Mouse (Mus musculus) heart, postnatal 0 days (tissue): ENCODE results near the gene Rpl29. TPM values are rescaled to one million over a fixed set of nuclear protein-coding genes. Genes with fewer than 3 reads are reported as not detected.

Source experiments
- ATAC-seq: fragments of 200-750 bp; cut with Nextera tagmentation; 2 replicates; pipeline ENCODE4 v1.8.0; 2017; ENCODE audit warnings: low read depth, moderate number of reproducible peaks, moderate library complexity; ENCODE audit not compliant: insufficient read depth
- DNase-seq: peaks from one replicate; pipeline ENCODE4 v3.0.0-alpha.2; 2016; ENCODE audit warnings: low spot score
- H3K27ac ChIP-seq: fragments of 300-500 bp; sonication (generic); 2 replicates; pipeline ENCODE4 v1.5.1; 2014; ENCODE audit warnings: low read depth, mild to moderate bottlenecking
- H3K27me3 ChIP-seq: fragments of 300-500 bp; sonication (generic); 2 replicates; pipeline ENCODE4 v1.6.1; 2014; ENCODE audit warnings: low read length, mixed read lengths; ENCODE audit not compliant: control insufficient read depth, insufficient read depth
- H3K36me3 ChIP-seq: fragments of 300-500 bp; sonication (generic); replicated peaks from 2 replicates; pipeline ENCODE4 v1.6.1; 2014; ENCODE audit warnings: low read length, mixed read lengths; ENCODE audit not compliant: control insufficient read depth, insufficient read depth
- H3K4me1 ChIP-seq: fragments of 300-500 bp; sonication (generic); 2 replicates; pipeline ENCODE4 v1.6.1; 2014; ENCODE audit warnings: antibody characterized with exemption; ENCODE audit not compliant: control insufficient read depth, insufficient read depth
- H3K4me2 ChIP-seq: fragments of 300-500 bp; sonication (generic); 2 replicates; pipeline ENCODE4 v1.6.1; 2014; ENCODE audit warnings: low read depth, mild to moderate bottlenecking, low read length, moderate library complexity
- H3K4me3 ChIP-seq: fragments of 300-500 bp; sonication (generic); 2 replicates; pipeline ENCODE4 v1.5.1; 2014; ENCODE audit warnings: low read depth, low read length
- H3K9ac ChIP-seq: fragments of 300-500 bp; sonication (generic); replicated peaks from 2 replicates; pipeline ENCODE4 v1.6.1; 2014; ENCODE audit warnings: low read depth, low read length, mixed read lengths
- H3K9me3 ChIP-seq: fragments of 300-500 bp; sonication (generic); replicated peaks from 2 replicates; pipeline ENCODE4 v1.6.1; 2016; ENCODE audit warnings: low read length; ENCODE audit not compliant: control insufficient read depth
- CTCF ChIP-seq: IDR thresholded peaks from 2 replicates; pipeline ENCODE4 v1.5.1; 2016; ENCODE audit warnings: antibody characterized with exemption, control low read depth, low read depth
- EP300 ChIP-seq: IDR thresholded peaks from 2 replicates; pipeline ENCODE4 v1.6.1; 2016; ENCODE audit warnings: antibody characterized with exemption, low read depth
- WGBS: fragments of 180-500 bp; shearing (Covaris S2); extraction: QIAGEN DNeasy Blood & Tissue Kit; methylation state at CpG from one replicate; pipeline ENCODE4 v1.1.7; 2014; 5-methylcytosine and 5-hydroxymethylcytosine counted together
- polyA plus RNA-seq: library from polyadenylated mRNA; unstranded; fragments of >200 nt; fragmentation: Nextera tagmentation; extraction: Ambion mirVana; gene quantifications from 2 replicates; pipeline ENCODE4 v1.2.1, GENCODE M21; 2015
- total RNA-seq: library from RNA; depleted of rRNA; stranded (reverse); fragments of >200 nt; gene quantifications from 2 replicates; pipeline ENCODE4 v1.2.3, GENCODE M21; 2014; ENCODE audit warnings: low replicate concordance

Gene Rpl29
- total and polyA plus RNA-seq, 2 experiments from 2014 or later: 504 to 783 TPM

- DNase-seq: no peak
- H3K4me3 ChIP-seq: peak within 1 kb of the TSS; percentile 66
- no peak for TF ChIP-seq EP300
- no peak for TF ChIP-seq CTCF
- no peaks in the 10 kb centered on the region for H3K9me3 ChIP-seq
- peaks cover 11% of the 10 kb centered on the region for H3K4me1 ChIP-seq
- H3K9ac ChIP-seq: peak within 1 kb of the TSS; percentile 52
- H3K4me2 ChIP-seq: peak within 1 kb of the TSS; percentile 99
- H3K27ac ChIP-seq: peak within 1 kb of the TSS; percentile 28
- ATAC-seq: no peak
- peaks cover 6% of the 10 kb centered on the region; the same call in 1 of the 2 replicates for H3K27me3 ChIP-seq
- peaks cover 28% of the 10 kb centered on the region for H3K36me3 ChIP-seq
- WGBS: 29% methylated on average over 26 of the region's 26 CpGs
These were observed 36.4 kb downstream of the Rpl29 start, which contains the start of gene Gpr62 for GRCm38 (mm10) chr9:106465571-106466200. Gene Gpr62 (minus strand): TSS chr9:106465938.

- no peak overlapping the region for H3K4me3 ChIP-seq
- H3K4me2 ChIP-seq: no peak overlapping the region
- TF ChIP-seq EP300 (no peak), CTCF (no peak)
- H3K27ac ChIP-seq: no peak overlapping the region
- no peak for DNase-seq
- no peak for ATAC-seq
- no peak overlapping the region for H3K9ac ChIP-seq
- 79% methylated on average over 6 of the region's 6 CpGs for WGBS
- peaks cover 6% of the 10 kb centered on the region; the same call in 1 of the 2 replicates for H3K27me3 ChIP-seq
- no peaks in the 10 kb centered on the region for H3K9me3 ChIP-seq
- H3K4me1 ChIP-seq: peaks cover 11% of the 10 kb centered on the region
- H3K36me3 ChIP-seq: peaks cover 20% of the 10 kb centered on the region
These were observed 37.5 kb downstream of the Rpl29 start for GRCm38 (mm10) chr9:106466721-106467120.

GRCm38 (mm10) chr9:106467746-106468145 lies 38.5 kb downstream of the Rpl29 start:
- WGBS: 87% methylated on average over 7 of the region's 7 CpGs
- H3K36me3 ChIP-seq: peaks cover 10% of the 10 kb centered on the region
- H3K4me1 ChIP-seq: peaks cover 11% of the 10 kb centered on the region
- no peak overlapping the region for H3K4me2 ChIP-seq
- no peaks in the 10 kb centered on the region for H3K9me3 ChIP-seq
- H3K27ac ChIP-seq: no peak overlapping the region
- ATAC-seq (no peak), DNase-seq (no peak)
- H3K4me3 ChIP-seq: no peak overlapping the region
- TF ChIP-seq CTCF: no peak
- TF ChIP-seq EP300: no peak
- no peak overlapping the region for H3K9ac ChIP-seq
- H3K27me3 ChIP-seq: peaks cover 6% of the 10 kb centered on the region; the same call in 1 of the 2 replicates

- WGBS: 60% methylated on average over 6 of the region's 6 CpGs
- TF ChIP-seq EP300 (no peak), CTCF (no peak; the same call in 1 of the 2 replicates)
- DNase-seq (no peak), ATAC-seq (no peak)
- no peak overlapping the region for H3K4me3 ChIP-seq
- H3K9me3 ChIP-seq: no peaks in the 10 kb centered on the region
- peaks cover 6% of the 10 kb centered on the region; the same call in 1 of the 2 replicates for H3K27me3 ChIP-seq
- no peaks in the 10 kb centered on the region for H3K36me3 ChIP-seq
- no peak overlapping the region for H3K9ac ChIP-seq
- H3K27ac ChIP-seq: no peak overlapping the region
- H3K4me1 ChIP-seq: peaks cover 14% of the 10 kb centered on the region
- H3K4me2 ChIP-seq: no peak overlapping the region
These were observed 40.1 kb downstream of the Rpl29 start for GRCm38 (mm10) chr9:106469317-106469716.

- Histone ChIP-seq H3K9me3 (no peaks in the 10 kb centered on the region), H3K27me3 (peaks cover 6% of the 10 kb centered on the region; the same call in 1 of the 2 replicates), H3K9ac (no peak overlapping the region), H3K27ac (no peak overlapping the region), H3K4me2 (no peak overlapping the region), H3K36me3 (no peaks in the 10 kb centered on the region), H3K4me3 (no peak overlapping the region), H3K4me1 (peaks cover 11% of the 10 kb centered on the region)
- ATAC-seq (no peak), DNase-seq (no peak)
- TF ChIP-seq CTCF: no peak
- TF ChIP-seq EP300: no peak
- WGBS: 53% methylated on average over 9 of the region's 9 CpGs
These were observed 40.5 kb downstream of the Rpl29 start for GRCm38 (mm10) chr9:106469776-106470175.
